Mouse (Mus musculus): ENCODE data around the gene Anxa6. TPM values are rescaled to one million over a fixed set of nuclear protein-coding genes. Genes with fewer than 3 reads are reported as not detected.

The Anxa6 gene
- polyA plus RNA-seq, 1 experiment: 722 TPM

- Histone ChIP-seq H3K36me3 (ENCODE audit: control insufficient read depth, insufficient read depth) (no peaks in the 10 kb centered on the region), H3K4me3 (no peak overlapping the region), H3ac (ENCODE audit: control insufficient read depth, insufficient read length) (no peak overlapping the region), H3K79me2 (ENCODE audit: control insufficient read depth, insufficient read depth) (peaks cover 22% of the 10 kb centered on the region), H3K4me2 (ENCODE audit: low read depth) (peak overlapping the region; percentile 69), H3K27me3 (ENCODE audit: control insufficient read depth, insufficient read depth, insufficient read length) (no peaks in the 10 kb centered on the region)
- no peak for TF ChIP-seq POLR2AphosphoS2 (IDR thresholded peaks at IDR 0.05; ENCODE audit: insufficient read length, low read depth)
- no peak for TF ChIP-seq USF1 (IDR thresholded peaks at IDR 0.05; ENCODE audit: low read depth)
- TF ChIP-seq TCF12 (IDR thresholded peaks at IDR 0.05; ENCODE audit: insufficient read depth, poor library complexity, severe bottlenecking): no peak
- TF ChIP-seq E2F4 (IDR thresholded peaks at IDR 0.05; ENCODE audit: insufficient read depth): no peak
- TF ChIP-seq CEBPB (IDR thresholded peaks at IDR 0.05; ENCODE audit: insufficient read depth, poor library complexity, severe bottlenecking): no peak
- no peak for TF ChIP-seq MYOG (IDR thresholded peaks at IDR 0.05; ENCODE audit: control insufficient read depth in 1 of 3, insufficient read depth in 1 of 3, insufficient read length in 2 of 3, low read depth in 2 of 3)
Measured at GRCm38 (mm10) chr11:54953993-54954446, 79.2 kb downstream of the Anxa6 start.

- Histone ChIP-seq H3K4me3 (no peak overlapping the region), H3ac (ENCODE audit: control insufficient read depth, insufficient read length) (no peak overlapping the region), H3K4me2 (ENCODE audit: low read depth) (peak overlapping the region; percentile 69), H3K36me3 (ENCODE audit: control insufficient read depth, insufficient read depth) (peaks cover under 1% of the 10 kb centered on the region), H3K79me2 (ENCODE audit: control insufficient read depth, insufficient read depth) (peaks cover 22% of the 10 kb centered on the region), H3K27me3 (ENCODE audit: control insufficient read depth, insufficient read depth, insufficient read length) (no peaks in the 10 kb centered on the region)
- TF ChIP-seq POLR2A (IDR thresholded peaks at IDR 0.05; ENCODE audit: insufficient read length, low read depth) (no peak), USF1 (IDR thresholded peaks at IDR 0.05; ENCODE audit: low read depth) (no peak), MYOD1 (IDR thresholded peaks at IDR 0.05; ENCODE audit: control insufficient read depth in 1 of 3, insufficient read length in 2 of 3, low read depth in 2 of 3) (no peak), REST (IDR thresholded peaks at IDR 0.05; ENCODE audit: insufficient read depth, insufficient read length) (no peak), POLR2AphosphoS2 (IDR thresholded peaks at IDR 0.05; ENCODE audit: insufficient read length, low read depth) (no peak), TCF12 (IDR thresholded peaks at IDR 0.05; ENCODE audit: insufficient read depth, poor library complexity, severe bottlenecking) (no peak)
Measured at GRCm38 (mm10) chr11:54952651-54953050, 80.6 kb downstream of the Anxa6 start.

GRCm38 (mm10) chr11:54950684-54951083 lies 82.6 kb downstream of the Anxa6 start:
- peaks cover 5% of the 10 kb centered on the region for H3K36me3 ChIP-seq (ENCODE audit: control insufficient read depth, insufficient read depth)
- no peak overlapping the region for H3K4me3 ChIP-seq
- no peak overlapping the region for H3ac ChIP-seq (ENCODE audit: control insufficient read depth, insufficient read length)
- H3K27me3 ChIP-seq (ENCODE audit: control insufficient read depth, insufficient read depth, insufficient read length): no peaks in the 10 kb centered on the region
- TF ChIP-seq TCF3 (IDR thresholded peaks at IDR 0.05; ENCODE audit: insufficient read length, low read depth) (no peak), E2F4 (IDR thresholded peaks at IDR 0.05; ENCODE audit: insufficient read depth) (no peak), MYOD1 (IDR thresholded peaks at IDR 0.05; ENCODE audit: control insufficient read depth in 1 of 3, insufficient read length in 2 of 3, low read depth in 2 of 3) (no peak), REST (IDR thresholded peaks at IDR 0.05; ENCODE audit: insufficient read depth, insufficient read length) (no peak), CEBPB (IDR thresholded peaks at IDR 0.05; ENCODE audit: insufficient read depth, poor library complexity, severe bottlenecking) (no peak), TCF12 (IDR thresholded peaks at IDR 0.05; ENCODE audit: insufficient read depth, poor library complexity, severe bottlenecking) (no peak), SRF (IDR thresholded peaks at IDR 0.05; ENCODE audit: control insufficient read depth, insufficient read length, low read depth) (no peak)
- H3K79me2 ChIP-seq (ENCODE audit: control insufficient read depth, insufficient read depth): peaks cover 22% of the 10 kb centered on the region
- H3K4me2 ChIP-seq (ENCODE audit: low read depth): no peak overlapping the region

GRCm38 (mm10) chr11:54949717-54950116 lies 83.5 kb downstream of the Anxa6 start:
- no peak for TF ChIP-seq USF1 (IDR thresholded peaks at IDR 0.05; ENCODE audit: low read depth)
- TF ChIP-seq CEBPB (IDR thresholded peaks at IDR 0.05; ENCODE audit: insufficient read depth, poor library complexity, severe bottlenecking): no peak
- no peak for TF ChIP-seq MYOG (IDR thresholded peaks at IDR 0.05; ENCODE audit: control insufficient read depth in 1 of 3, insufficient read depth in 1 of 3, insufficient read length in 2 of 3, low read depth in 2 of 3)
- TF ChIP-seq SRF (IDR thresholded peaks at IDR 0.05; ENCODE audit: control insufficient read depth, insufficient read length, low read depth): no peak
- no peak for TF ChIP-seq E2F4 (IDR thresholded peaks at IDR 0.05; ENCODE audit: insufficient read depth)
- TF ChIP-seq POLR2A (IDR thresholded peaks at IDR 0.05; ENCODE audit: insufficient read length, low read depth): no peak
- TF ChIP-seq TCF12 (IDR thresholded peaks at IDR 0.05; ENCODE audit: insufficient read depth, poor library complexity, severe bottlenecking): no peak
- TF ChIP-seq MAX (IDR thresholded peaks at IDR 0.05; ENCODE audit: low read depth): no peak
- no peak for TF ChIP-seq MYOD1 (IDR thresholded peaks at IDR 0.05; ENCODE audit: control insufficient read depth in 1 of 3, insufficient read length in 2 of 3, low read depth in 2 of 3)
- no peak for TF ChIP-seq POLR2AphosphoS2 (IDR thresholded peaks at IDR 0.05; ENCODE audit: insufficient read length, low read depth)
- no peak for TF ChIP-seq TCF3 (IDR thresholded peaks at IDR 0.05; ENCODE audit: insufficient read length, low read depth)
- no peak for TF ChIP-seq REST (IDR thresholded peaks at IDR 0.05; ENCODE audit: insufficient read depth, insufficient read length)
- Histone ChIP-seq H3K36me3 (ENCODE audit: control insufficient read depth, insufficient read depth) (peaks cover 5% of the 10 kb centered on the region), H3K79me2 (ENCODE audit: control insufficient read depth, insufficient read depth) (peaks cover 19% of the 10 kb centered on the region), H3K27me3 (ENCODE audit: control insufficient read depth, insufficient read depth, insufficient read length) (no peaks in the 10 kb centered on the region), H3ac (ENCODE audit: control insufficient read depth, insufficient read length) (no peak overlapping the region), H3K4me3 (no peak overlapping the region), H3K4me2 (ENCODE audit: low read depth) (no peak overlapping the region)

GRCm38 (mm10) chr11:54944702-54945101 lies 88.5 kb downstream of the Anxa6 start:
- Histone ChIP-seq H3K27me3 (ENCODE audit: control insufficient read depth, insufficient read depth, insufficient read length) (no peaks in the 10 kb centered on the region), H3K36me3 (ENCODE audit: control insufficient read depth, insufficient read depth) (peaks cover 5% of the 10 kb centered on the region), H3K4me3 (no peak overlapping the region), H3ac (ENCODE audit: control insufficient read depth, insufficient read length) (no peak overlapping the region), H3K4me2 (ENCODE audit: low read depth) (no peak overlapping the region), H3K79me2 (ENCODE audit: control insufficient read depth, insufficient read depth) (no peaks in the 10 kb centered on the region)
- TF ChIP-seq SRF (IDR thresholded peaks at IDR 0.05; ENCODE audit: control insufficient read depth, insufficient read length, low read depth): no peak
- TF ChIP-seq POLR2AphosphoS2 (IDR thresholded peaks at IDR 0.05; ENCODE audit: insufficient read length, low read depth): no peak
- no peak for TF ChIP-seq TCF3 (IDR thresholded peaks at IDR 0.05; ENCODE audit: insufficient read length, low read depth)
- TF ChIP-seq MYOD1 (IDR thresholded peaks at IDR 0.05; ENCODE audit: control insufficient read depth in 1 of 3, insufficient read length in 2 of 3, low read depth in 2 of 3): no peak
- TF ChIP-seq E2F4 (IDR thresholded peaks at IDR 0.05; ENCODE audit: insufficient read depth): no peak
- TF ChIP-seq REST (IDR thresholded peaks at IDR 0.05; ENCODE audit: insufficient read depth, insufficient read length): no peak
- TF ChIP-seq POLR2A (IDR thresholded peaks at IDR 0.05; ENCODE audit: insufficient read length, low read depth): no peak
- TF ChIP-seq CEBPB (IDR thresholded peaks at IDR 0.05; ENCODE audit: insufficient read depth, poor library complexity, severe bottlenecking): no peak

All from myocyte (in vitro differentiated cells).